Comparison of ENCODE assay signal across 16 mouse cellular contexts in the genomic region with DNA sequence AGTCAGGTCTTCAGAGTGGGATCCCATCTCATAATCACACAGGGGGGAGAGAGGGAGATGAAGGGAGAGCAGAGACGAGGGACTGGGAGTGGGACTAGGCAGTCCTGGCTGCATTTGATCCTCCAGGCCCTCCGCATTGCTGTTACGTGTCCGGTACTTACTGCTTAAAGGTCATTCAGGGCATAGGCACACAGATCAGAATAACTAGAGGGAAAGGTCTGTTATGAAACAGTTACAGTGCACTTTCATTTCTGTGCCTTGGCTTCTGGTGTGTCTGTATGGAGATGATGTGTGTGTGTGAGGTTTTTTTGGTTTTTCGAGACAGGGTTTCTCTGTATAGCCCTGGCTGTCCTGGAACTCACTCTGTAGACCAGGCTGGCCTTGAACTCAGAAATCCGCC.
"Had no signal": no experiment of that assay in that cellular context is flagged by ENCODE, and none has a peak within 500 bp of the region (broad histone marks: within the 10 kb centered on the region; RNA-seq: fewer than 3 reads in every experiment).

No protein-coding gene starts in this region.

- H3K9me3 ChIP-seq: neural tube, embryonic 13.5 days; neural tube, embryonic 15.5 days; stomach, embryonic 15.5 days had no signal

- H3K27me3 ChIP-seq: neural tube, embryonic 13.5 days; neural tube, embryonic 15.5 days; stomach, embryonic 15.5 days had no signal

- H3K4me1 ChIP-seq: neural tube, embryonic 13.5 days; neural tube, embryonic 15.5 days; stomach, embryonic 15.5 days had no signal

- H3K4me2 ChIP-seq: neural tube, embryonic 13.5 days; neural tube, embryonic 15.5 days; stomach, embryonic 15.5 days had no signal

- H3K4me3 ChIP-seq: neural tube, embryonic 13.5 days; neural tube, embryonic 15.5 days; stomach, embryonic 15.5 days had no signal

- H3K9ac ChIP-seq: neural tube, embryonic 13.5 days; neural tube, embryonic 15.5 days; stomach, embryonic 15.5 days had no signal

- H3K27ac ChIP-seq: neural tube, embryonic 13.5 days; neural tube, embryonic 15.5 days; stomach, embryonic 15.5 days; stomach, postnatal 0 days had no signal

- DNase-seq: retina, postnatal 1 day; right cerebral cortex, adult 18-20 months; right cerebral cortex, postnatal 14 days; right cerebral cortex, postnatal 25 days; right cerebral cortex, postnatal 4 days; spleen, adult 18-20 months; thymus, adult 18-20 months; thymus, adult 2 months; thymus, postnatal 14 days; thymus, postnatal 25 days; thymus, postnatal 36 days; thymus, postnatal 4 days had no signal
